Mouse (Mus musculus) telencephalon, adult 2 months (tissue): ENCODE results near the gene Chmp4b.

Experiments
- DNase-seq: peaks from one replicate; pipeline ENCODE4 v3.0.0-alpha.2; 2011; ENCODE audit warnings: low read depth, low spot score

The Chmp4b gene

GRCm38 (mm10) chr2:154682712-154683111, 31.2 kb downstream of the Chmp4b start:
- DNase-seq, result no peak

- DNase-seq, result no peak
Measured at GRCm38 (mm10) chr2:154684901-154685470, 33.5 kb downstream of the Chmp4b start.

- DNase-seq, result no peak
Measured at GRCm38 (mm10) chr2:154685772-154686171, 34.3 kb downstream of the Chmp4b start.

- no peak for DNase-seq
Measured at GRCm38 (mm10) chr2:154686819-154687218, 35.3 kb downstream of the Chmp4b start.

- DNase-seq, result no peak
Measured at GRCm38 (mm10) chr2:154689391-154689790, 37.9 kb downstream of the Chmp4b start.

GRCm38 (mm10) chr2:154690959-154691358, 39.5 kb downstream of the Chmp4b start:
- no peak for DNase-seq

GRCm38 (mm10) chr2:154693186-154693940, 41.9 kb downstream of the Chmp4b start:
- no peak for DNase-seq

GRCm38 (mm10) chr2:154693941-154694256, 42.4 kb downstream of the Chmp4b start:
- DNase-seq, result no peak

GRCm38 (mm10) chr2:154695690-154696089, 44.2 kb downstream of the Chmp4b start:
- no peak for DNase-seq

- DNase-seq, result no peak
Measured at GRCm38 (mm10) chr2:154696660-154697059, 45.2 kb downstream of the Chmp4b start.

- DNase-seq, result no peak
Measured at GRCm38 (mm10) chr2:154699360-154699759, 47.9 kb downstream of the Chmp4b start.

- no peak for DNase-seq
Measured at GRCm38 (mm10) chr2:154700177-154700576, 48.7 kb downstream of the Chmp4b start.

- DNase-seq, result no peak
Measured at GRCm38 (mm10) chr2:154702637-154703315, 51.3 kb downstream of the Chmp4b start.

GRCm38 (mm10) chr2:154706526-154707280, 55.2 kb downstream of the Chmp4b start:
- DNase-seq, result no peak

- DNase-seq, result no peak
Measured at GRCm38 (mm10) chr2:154707284-154707683, 55.8 kb downstream of the Chmp4b start.

- DNase-seq, result no peak
Measured at GRCm38 (mm10) chr2:154707830-154708385, 56.4 kb downstream of the Chmp4b start.

- no peak for DNase-seq
Measured at GRCm38 (mm10) chr2:154711701-154712100, 60.2 kb downstream of the Chmp4b start.

- DNase-seq, result no peak
Measured at GRCm38 (mm10) chr2:154712271-154712677, 60.8 kb downstream of the Chmp4b start.

GRCm38 (mm10) chr2:154713083-154713482, 61.6 kb downstream of the Chmp4b start:
- no peak for DNase-seq

- no peak for DNase-seq
Measured at GRCm38 (mm10) chr2:154713964-154714363, 62.5 kb downstream of the Chmp4b start.

- DNase-seq, result no peak
Measured at GRCm38 (mm10) chr2:154716586-154716985, 65.1 kb downstream of the Chmp4b start.

- no peak for DNase-seq
Measured at GRCm38 (mm10) chr2:154717081-154717480, 65.6 kb downstream of the Chmp4b start.
